ENCODE assay signal across 33 mouse cellular contexts in the genomic region with DNA sequence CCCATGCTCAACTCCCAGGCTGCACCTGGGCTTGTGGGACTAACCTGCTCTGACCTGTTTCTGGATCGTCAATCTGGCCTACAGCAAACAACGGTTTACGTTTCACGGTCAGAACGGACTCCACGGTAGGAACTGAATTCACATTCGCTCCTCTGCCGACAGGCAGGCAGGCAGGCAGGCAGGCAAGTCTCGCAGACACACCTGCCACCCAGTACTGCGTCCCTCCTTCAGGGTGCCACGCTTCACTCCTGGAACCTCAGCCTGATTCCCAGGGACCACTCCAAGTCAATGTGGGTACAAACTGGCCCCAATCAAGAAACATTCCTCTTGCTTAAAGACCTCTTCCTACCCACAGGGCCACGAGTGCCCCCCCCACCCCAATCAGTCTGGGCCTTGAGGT. TPM values are rescaled to one million over a fixed set of nuclear protein-coding genes. Genes with fewer than 3 reads are reported as not detected.
DNase-seq lines count a peak whose midpoint lies in the region; ATAC-seq and TF ChIP-seq lines count a peak whose summit lies in the region.
"Had no signal": no experiment of that assay in that cellular context is flagged by ENCODE, and none has a peak within 500 bp of the region (broad histone marks: within the 10 kb centered on the region; RNA-seq: fewer than 3 reads in every experiment).

No protein-coding gene starts in this region.

- ATAC-seq in stomach, embryonic 15.5 days (ENCODE audit: insufficient read depth, low FRiP score, low read depth), result no peak
- no peak for ATAC-seq in stomach, postnatal 0 days (ENCODE audit: low FRiP score, low TSS enrichment)
- ATAC-seq: forebrain, embryonic 15.5 days; intestine, embryonic 15.5 days; midbrain, embryonic 15.5 days; Patski had no signal

- no peaks in the 10 kb centered on the region for H3K27me3 ChIP-seq in heart, embryonic 10.5 days (ENCODE audit: insufficient read depth, poor library complexity, severe bottlenecking)
- no peaks in the 10 kb centered on the region for H3K27me3 ChIP-seq in stomach, embryonic 15.5 days (replicated peaks)
- no peaks in the 10 kb centered on the region for H3K27me3 ChIP-seq in stomach, postnatal 0 days (ENCODE audit: control insufficient read depth, insufficient read depth, low read length)
- H3K27me3 ChIP-seq: forebrain, embryonic 15.5 days; hindbrain, embryonic 15.5 days; intestine, embryonic 15.5 days; limb, embryonic 15.5 days; midbrain, embryonic 15.5 days; neural tube, embryonic 15.5 days; Patski had no signal

- DNase-seq in heart, embryonic 10.5 days (ENCODE audit: low spot score), result no peak
- DNase-seq in heart, adult 8-10 months (ENCODE audit: low spot score), result no peak
- no peak for DNase-seq in stomach, postnatal 0 days (ENCODE audit: low spot score)
- peak; percentile 55 for DNase-seq in thymus, postnatal 14 days
- no peak for DNase-seq in adrenal gland, postnatal 10 days
- no peak for DNase-seq in lung, postnatal 10 days
- DNase-seq: adrenal gland, postnatal 14 days; cerebellum, adult 18-20 months; cerebellum, postnatal 25 days; heart, postnatal 10 days; kidney, adult 2 months; lung, adult 2 months; lung, postnatal 14 days; retina, postnatal 1 day; right cerebral cortex, postnatal 14 days had no signal

- no peak overlapping the region for H3K9ac ChIP-seq in stomach, embryonic 15.5 days
- H3K9ac ChIP-seq in stomach, postnatal 0 days (ENCODE audit: low read length), result no peak overlapping the region
- H3K9ac ChIP-seq: forebrain, embryonic 15.5 days; hindbrain, embryonic 15.5 days; intestine, embryonic 15.5 days; limb, embryonic 15.5 days; liver, embryonic 14.5 days; midbrain, embryonic 15.5 days; neural tube, embryonic 15.5 days had no signal

- no peak for TF ChIP-seq EP300 in stomach, postnatal 0 days (optimal IDR thresholded peaks at IDR 0.05)

- no peak overlapping the region for H3K4me3 ChIP-seq in heart, embryonic 10.5 days
- no peak overlapping the region for H3K4me3 ChIP-seq in stomach, embryonic 15.5 days (replicated peaks)
- H3K4me3 ChIP-seq in stomach, postnatal 0 days (ENCODE audit: low read depth, low read length), result no peak overlapping the region
- H3K4me3 ChIP-seq in bone marrow macrophage, adult 2 months (ENCODE audit: insufficient read depth, low read length), result no peak overlapping the region
- H3K4me3 ChIP-seq: forebrain, embryonic 10.5 days; forebrain, embryonic 15.5 days; hindbrain, embryonic 10.5 days; hindbrain, embryonic 15.5 days; intestine, embryonic 15.5 days; limb, embryonic 15.5 days; midbrain, embryonic 10.5 days; midbrain, embryonic 15.5 days; neural tube, embryonic 15.5 days had no signal

- no peak for TF ChIP-seq POLR2A in bone marrow macrophage, adult 2 months (IDR thresholded peaks at IDR 0.05; ENCODE audit: borderline replicate concordance, low read depth, low read length)

- WGBS in heart, embryonic 10.5 days, result 89% methylated on average over 12 of the region's 12 CpGs
- 71% methylated on average over 12 of the region's 12 CpGs for WGBS in stomach, embryonic 15.5 days
- 60% methylated on average over 12 of the region's 12 CpGs for WGBS in stomach, postnatal 0 days

- no peak overlapping the region for H3K4me2 ChIP-seq in stomach, embryonic 15.5 days
- no peak overlapping the region for H3K4me2 ChIP-seq in stomach, postnatal 0 days (replicated peaks; ENCODE audit: low read depth)
- H3K4me2 ChIP-seq: forebrain, embryonic 15.5 days; hindbrain, embryonic 15.5 days; limb, embryonic 15.5 days; midbrain, embryonic 15.5 days; neural tube, embryonic 15.5 days had no signal

- TF ChIP-seq CTCF in stomach, postnatal 0 days (IDR thresholded peaks at IDR 0.05; ENCODE audit: low read depth), result no peak
- no peak for TF ChIP-seq CTCF in bone marrow macrophage, adult 2 months (IDR thresholded peaks at IDR 0.05; ENCODE audit: low read depth, low read length)

- H3K9me3 ChIP-seq in heart, embryonic 10.5 days, result no peaks in the 10 kb centered on the region
- no peaks in the 10 kb centered on the region for H3K9me3 ChIP-seq in stomach, embryonic 15.5 days
- no peaks in the 10 kb centered on the region for H3K9me3 ChIP-seq in stomach, postnatal 0 days (ENCODE audit: control insufficient read depth, low read length)
- H3K9me3 ChIP-seq: forebrain, embryonic 10.5 days; forebrain, embryonic 15.5 days; hindbrain, embryonic 10.5 days; hindbrain, embryonic 15.5 days; intestine, embryonic 15.5 days; limb, embryonic 10.5 days; limb, embryonic 15.5 days; midbrain, embryonic 10.5 days; midbrain, embryonic 15.5 days; neural tube, embryonic 15.5 days had no signal

- peaks cover 48% of the 10 kb centered on the region for H3K4me1 ChIP-seq in heart, embryonic 10.5 days
- H3K4me1 ChIP-seq in stomach, embryonic 15.5 days, result peaks cover 44% of the 10 kb centered on the region
- H3K4me1 ChIP-seq in stomach, postnatal 0 days (replicated peaks; ENCODE audit: control insufficient read depth, insufficient read depth), result peaks cover 4% of the 10 kb centered on the region
- H3K4me1 ChIP-seq in bone marrow macrophage, adult 2 months (ENCODE audit: control insufficient read depth, insufficient read depth, low read length), result peaks cover 64% of the 10 kb centered on the region

- H3K36me3 ChIP-seq in heart, embryonic 10.5 days, result peaks cover 12% of the 10 kb centered on the region; the same call in 1 of the 2 replicates
- H3K36me3 ChIP-seq in stomach, embryonic 15.5 days, result no peaks in the 10 kb centered on the region
- H3K36me3 ChIP-seq in stomach, postnatal 0 days (ENCODE audit: control insufficient read depth, insufficient read depth, low read length), result no peaks in the 10 kb centered on the region
- H3K36me3 ChIP-seq: forebrain, embryonic 15.5 days; hindbrain, embryonic 15.5 days; intestine, embryonic 15.5 days; midbrain, embryonic 15.5 days; neural tube, embryonic 15.5 days had no signal

- H3K27ac ChIP-seq in heart, embryonic 10.5 days, result peak overlapping the region; percentile 44; the same call in 1 of the 2 replicates
- H3K27ac ChIP-seq in stomach, embryonic 15.5 days, result peak overlapping the region; percentile 3; the same call in 1 of the 2 replicates
- H3K27ac ChIP-seq in stomach, postnatal 0 days (replicated peaks), result no peak overlapping the region
- peak overlapping the region; percentile 75; the same call in 1 of the 2 replicates for H3K27ac ChIP-seq in bone marrow macrophage, adult 2 months (ENCODE audit: insufficient read depth, low read depth, low read length)
- H3K27ac ChIP-seq: hindbrain, embryonic 15.5 days; intestine, embryonic 15.5 days; liver, embryonic 14.5 days; midbrain, embryonic 10.5 days; midbrain, embryonic 15.5 days; neural tube, embryonic 15.5 days had no signal

RNA-seq across cellular contexts. Expression of a gene that starts 5.6 kb away (rescaled TPM):
- 0.20 and 0.38 TPM in 2 replicates for polyA plus RNA-seq in heart, embryonic 10.5 days (2016; fragmentation: Nextera tagmentation; extraction: Ambion mirVana)
- 1 to 10 TPM in 1 of 4 experiments, under 1 TPM in 3; 0.82 to 1.0 (median 0.88) TPM for total RNA-seq in heart, adult 8-10 months (2022)
- polyA plus RNA-seq in stomach, embryonic 15.5 days (2015; fragmentation: Nextera tagmentation; extraction: Ambion mirVana), result 0.36 and 0.42 TPM in 2 replicates
- polyA plus RNA-seq in stomach, postnatal 0 days (2015; fragmentation: Nextera tagmentation; extraction: Ambion mirVana), result 0.51 and 0.53 TPM in 2 replicates
- 1.5 and 2.3 TPM in 2 replicates for polyA plus RNA-seq in bone marrow macrophage, adult 2 months (2012; ENCODE audit: insufficient read depth, insufficient read length, missing spikeins)
- 1 to 10 TPM in 1 of 2 experiments, under 1 TPM in 1; 0.60 to 1.2 TPM for total RNA-seq in adrenal gland, postnatal 10 days (2021)
- total RNA-seq: megakaryocyte progenitor cell, adult 5-6 weeks; MEL had no signal
- polyA plus RNA-seq: forebrain, embryonic 15.5 days; large intestine, adult 2 months; small intestine, adult 2 months had no signal

RNA-seq across cellular contexts. Expression of a gene that starts 7.6 kb away (rescaled TPM):
- 37.4 and 39.2 TPM in 2 replicates for polyA plus RNA-seq in heart, embryonic 10.5 days (2016; fragmentation: Nextera tagmentation; extraction: Ambion mirVana)
- total RNA-seq in heart, adult 8-10 months (2022), result 10 to 100 TPM; 73.9 to 99.6 (median 87.5) TPM
- 78.8 and 83.0 TPM in 2 replicates for polyA plus RNA-seq in stomach, embryonic 15.5 days (2015; fragmentation: Nextera tagmentation; extraction: Ambion mirVana)
- 72.7 and 77.2 TPM in 2 replicates for polyA plus RNA-seq in stomach, postnatal 0 days (2015; fragmentation: Nextera tagmentation; extraction: Ambion mirVana)
- polyA plus RNA-seq in bone marrow macrophage, adult 2 months (2012; ENCODE audit: insufficient read depth, insufficient read length, missing spikeins), result 244 and 247 TPM in 2 replicates
- 100 to 1,000 TPM; 101 to 111 TPM for total RNA-seq in adrenal gland, postnatal 10 days (2021)
- total RNA-seq: MEL had no signal

RNA-seq across cellular contexts. Expression of a gene that starts 54.0 kb away (rescaled TPM):
- 5.1 and 6.2 TPM in 2 replicates for polyA plus RNA-seq in heart, embryonic 10.5 days (2016; fragmentation: Nextera tagmentation; extraction: Ambion mirVana)
- 10 to 100 TPM; 19.7 to 25.8 (median 23.3) TPM for total RNA-seq in heart, adult 8-10 months (2022)
- 67.4 and 81.5 TPM in 2 replicates for polyA plus RNA-seq in stomach, embryonic 15.5 days (2015; fragmentation: Nextera tagmentation; extraction: Ambion mirVana)
- polyA plus RNA-seq in stomach, postnatal 0 days (2015; fragmentation: Nextera tagmentation; extraction: Ambion mirVana), result 142 and 144 TPM in 2 replicates
- 786 and 891 TPM in 2 replicates for polyA plus RNA-seq in bone marrow macrophage, adult 2 months (2012; ENCODE audit: insufficient read depth, insufficient read length, missing spikeins)
- total RNA-seq in adrenal gland, postnatal 10 days (2021), result 10 to 100 TPM; 55.4 to 58.3 TPM

RNA-seq across cellular contexts. Expression of a gene that starts 57.9 kb away (rescaled TPM):
- 19.5 and 22.4 TPM in 2 replicates for polyA plus RNA-seq in heart, embryonic 10.5 days (2016; fragmentation: Nextera tagmentation; extraction: Ambion mirVana)
- 10 to 100 TPM; 13.2 to 14.5 (median 13.9) TPM for total RNA-seq in heart, adult 8-10 months (2022)
- polyA plus RNA-seq in stomach, embryonic 15.5 days (2015; fragmentation: Nextera tagmentation; extraction: Ambion mirVana), result 20.3 and 20.5 TPM in 2 replicates
- polyA plus RNA-seq in stomach, postnatal 0 days (2015; fragmentation: Nextera tagmentation; extraction: Ambion mirVana), result 8.1 and 8.9 TPM in 2 replicates
- polyA plus RNA-seq in bone marrow macrophage, adult 2 months (2012; ENCODE audit: insufficient read depth, insufficient read length, missing spikeins), result 8.8 and 9.2 TPM in 2 replicates
- 10 to 100 TPM; 18.1 to 20.3 TPM for total RNA-seq in adrenal gland, postnatal 10 days (2021)
